Mouse (Mus musculus): Measurements from ENCODE around the gene Rbak. TPM values are rescaled to one million over a fixed set of nuclear protein-coding genes. Genes with fewer than 3 reads are reported as not detected.
A peak's percentile ranks its signal among the peaks of the same experiment; 100 is the strongest.
"Not testable (repeated sequence)": the region's sequence is repeated elsewhere in the genome, so short reads cannot be mapped to it uniquely, and the experiment has no call there.

Gene Rbak
- 13.4 and 15.6 TPM in 2 replicates for polyA plus RNA-seq (2016; fragmentation: Nextera tagmentation; extraction: Ambion mirVana)

GRCm38 (mm10) chr5:143180255-143181076, at the start of gene Rbak, which contains the start of gene Spdye4b:
TSS of gene Rbak (minus strand) at chr5:143180775.
TSS of gene Spdye4b (plus strand) at chr5:143181017.
- DNase-seq (ENCODE audit: low spot score): peak; percentile 95
- H3K4me3 ChIP-seq: peak within 1 kb of the TSS; percentile 79
- peaks cover 8% of the 10 kb centered on the region for H3K9me3 ChIP-seq (replicated peaks)
- WGBS: under 1% methylated on average over 58 of the region's 58 CpGs
- H3K27me3 ChIP-seq (ENCODE audit: low read depth, poor library complexity, severe bottlenecking): no peaks in the 10 kb centered on the region
- H3K36me3 ChIP-seq: peaks cover 32% of the 10 kb centered on the region
- peaks cover 21% of the 10 kb centered on the region for H3K4me1 ChIP-seq
- H3K27ac ChIP-seq (replicated peaks): peak within 1 kb of the TSS; percentile 87

GRCm38 (mm10) chr5:143226790-143227189, 46.2 kb upstream of the Rbak start, which contains the start of gene Spdye4a:
TSS of gene Spdye4a (minus strand) at chr5:143226890.
- DNase-seq (ENCODE audit: low spot score): no peak
- WGBS: 89% methylated on average over 3 of the region's 3 CpGs
- H3K27me3 ChIP-seq (ENCODE audit: low read depth, poor library complexity, severe bottlenecking): no peaks in the 10 kb centered on the region
- no peaks in the 10 kb centered on the region for H3K36me3 ChIP-seq
- no peak within 1 kb of the TSS for H3K4me3 ChIP-seq
- H3K9me3 ChIP-seq (replicated peaks): peaks cover 19% of the 10 kb centered on the region; the same call in 1 of the 2 replicates
- H3K27ac ChIP-seq (replicated peaks): no peak within 1 kb of the TSS
- H3K4me1 ChIP-seq: no peaks in the 10 kb centered on the region

GRCm38 (mm10) chr5:143222287-143222686, 41.7 kb upstream of the Rbak start:
- no peaks in the 10 kb centered on the region for H3K36me3 ChIP-seq
- no peak for DNase-seq (ENCODE audit: low spot score)
- WGBS: 88% methylated on average over 1 of the region's 1 CpGs

GRCm38 (mm10) chr5:143220996-143221395, 40.4 kb upstream of the Rbak start:
- 88% methylated on average over 5 of the region's 5 CpGs for WGBS
- no peaks in the 10 kb centered on the region for H3K36me3 ChIP-seq
- no peaks in the 10 kb centered on the region for H3K27me3 ChIP-seq (ENCODE audit: low read depth, poor library complexity, severe bottlenecking)
- no peak for DNase-seq (ENCODE audit: low spot score)
- no peak overlapping the region for H3K4me3 ChIP-seq
- no peaks in the 10 kb centered on the region for H3K4me1 ChIP-seq
- H3K27ac ChIP-seq (replicated peaks): no peak overlapping the region
- H3K9me3 ChIP-seq (replicated peaks): no peaks in the 10 kb centered on the region

More at GRCm38 (mm10) chr5:143222287-143222686, 41.7 kb upstream of the Rbak start:
- no peaks in the 10 kb centered on the region for H3K4me1 ChIP-seq
- H3K27me3 ChIP-seq (ENCODE audit: low read depth, poor library complexity, severe bottlenecking): no peaks in the 10 kb centered on the region
- H3K9me3 ChIP-seq (replicated peaks): no peaks in the 10 kb centered on the region
- no peak overlapping the region for H3K4me3 ChIP-seq
- H3K27ac ChIP-seq (replicated peaks): no peak overlapping the region

- WGBS: 93% methylated on average over 2 of the region's 2 CpGs
- Histone ChIP-seq H3K27me3 (ENCODE audit: low read depth, poor library complexity, severe bottlenecking) (no peaks in the 10 kb centered on the region), H3K4me3 (no peak overlapping the region), H3K27ac (replicated peaks) (no peak overlapping the region), H3K9me3 (replicated peaks) (peaks cover 2% of the 10 kb centered on the region), H3K36me3 (no peaks in the 10 kb centered on the region), H3K4me1 (no peaks in the 10 kb centered on the region)
- no peak for DNase-seq (ENCODE audit: low spot score)
These were observed 33.3 kb upstream of the Rbak start for GRCm38 (mm10) chr5:143213832-143214231.

GRCm38 (mm10) chr5:143205015-143205414, 24.4 kb upstream of the Rbak start:
- Histone ChIP-seq H3K27ac (replicated peaks) (no peak overlapping the region), H3K27me3 (ENCODE audit: low read depth, poor library complexity, severe bottlenecking) (no peaks in the 10 kb centered on the region), H3K4me1 (no peaks in the 10 kb centered on the region), H3K9me3 (replicated peaks) (peaks cover 11% of the 10 kb centered on the region), H3K36me3 (no peaks in the 10 kb centered on the region), H3K4me3 (no peak overlapping the region)
- 72% methylated on average over 3 of the region's 3 CpGs for WGBS
- no peak for DNase-seq (ENCODE audit: low spot score)

- no peaks in the 10 kb centered on the region for H3K4me1 ChIP-seq
- 88% methylated on average over 4 of the region's 4 CpGs for WGBS
- H3K9me3 ChIP-seq (replicated peaks): no peaks in the 10 kb centered on the region
- no peaks in the 10 kb centered on the region for H3K27me3 ChIP-seq (ENCODE audit: low read depth, poor library complexity, severe bottlenecking)
- no peaks in the 10 kb centered on the region for H3K36me3 ChIP-seq
- no peak overlapping the region for H3K27ac ChIP-seq (replicated peaks)
- no peak overlapping the region for H3K4me3 ChIP-seq
- DNase-seq (ENCODE audit: low spot score): no peak
These were observed 15.9 kb upstream of the Rbak start for GRCm38 (mm10) chr5:143196506-143196905.

GRCm38 (mm10) chr5:143195166-143195565, 14.6 kb upstream of the Rbak start:
- 79% methylated on average over 2 of the region's 2 CpGs for WGBS
- H3K4me1 ChIP-seq: no peaks in the 10 kb centered on the region
- no peaks in the 10 kb centered on the region for H3K9me3 ChIP-seq (replicated peaks)
- no peak overlapping the region for H3K27ac ChIP-seq (replicated peaks)
- no peak for DNase-seq (ENCODE audit: low spot score)
- H3K4me3 ChIP-seq: no peak overlapping the region
- no peaks in the 10 kb centered on the region for H3K36me3 ChIP-seq
- no peaks in the 10 kb centered on the region for H3K27me3 ChIP-seq (ENCODE audit: low read depth, poor library complexity, severe bottlenecking)

GRCm38 (mm10) chr5:143194747-143195146, 14.2 kb upstream of the Rbak start:
- 77% methylated on average over 8 of the region's 8 CpGs for WGBS
- not testable (repeated sequence) for H3K9me3 ChIP-seq (replicated peaks); H3K36me3 ChIP-seq; H3K27ac ChIP-seq (replicated peaks); DNase-seq (ENCODE audit: low spot score); H3K4me1 ChIP-seq; H3K27me3 ChIP-seq (ENCODE audit: low read depth, poor library complexity, severe bottlenecking); H3K4me3 ChIP-seq

GRCm38 (mm10) chr5:143192806-143193205, 12.2 kb upstream of the Rbak start:
- Histone ChIP-seq H3K36me3 (no peaks in the 10 kb centered on the region), H3K27ac (replicated peaks) (no peak overlapping the region), H3K4me1 (no peaks in the 10 kb centered on the region), H3K4me3 (no peak overlapping the region), H3K9me3 (replicated peaks) (no peaks in the 10 kb centered on the region), H3K27me3 (ENCODE audit: low read depth, poor library complexity, severe bottlenecking) (no peaks in the 10 kb centered on the region)
- no peak for DNase-seq (ENCODE audit: low spot score)
- WGBS: 89% methylated on average over 8 of the region's 8 CpGs

- H3K4me3 ChIP-seq; H3K4me1 ChIP-seq; H3K36me3 ChIP-seq; H3K27ac ChIP-seq (replicated peaks); H3K9me3 ChIP-seq (replicated peaks); H3K27me3 ChIP-seq (ENCODE audit: low read depth, poor library complexity, severe bottlenecking); DNase-seq (ENCODE audit: low spot score): not testable (repeated sequence)
- 81% methylated on average over 1 of the region's 1 CpGs for WGBS
These were observed 7.4 kb upstream of the Rbak start for GRCm38 (mm10) chr5:143188014-143188413.

GRCm38 (mm10) chr5:143179179-143179578, 1.4 kb downstream of the Rbak start:
- Histone ChIP-seq H3K27ac (replicated peaks) (no peak overlapping the region), H3K27me3 (ENCODE audit: low read depth, poor library complexity, severe bottlenecking) (no peaks in the 10 kb centered on the region), H3K9me3 (replicated peaks) (peaks cover 8% of the 10 kb centered on the region), H3K4me1 (peaks cover 21% of the 10 kb centered on the region), H3K36me3 (peaks cover 45% of the 10 kb centered on the region), H3K4me3 (peak overlapping the region; percentile 79)
- 45% methylated on average over 6 of the region's 6 CpGs for WGBS
- peak; percentile 17 for DNase-seq (ENCODE audit: low spot score)

GRCm38 (mm10) chr5:143177541-143178200, 2.9 kb downstream of the Rbak start:
- Histone ChIP-seq H3K27ac (replicated peaks) (no peak overlapping the region), H3K36me3 (peaks cover 60% of the 10 kb centered on the region)

More at GRCm38 (mm10) chr5:143177541-143178200, 2.9 kb downstream of the Rbak start:
- Histone ChIP-seq H3K9me3 (replicated peaks) (peaks cover 11% of the 10 kb centered on the region), H3K27me3 (ENCODE audit: low read depth, poor library complexity, severe bottlenecking) (no peaks in the 10 kb centered on the region), H3K4me3 (no peak overlapping the region), H3K4me1 (peaks cover 21% of the 10 kb centered on the region)
- no peak for DNase-seq (ENCODE audit: low spot score)
- 86% methylated on average over 3 of the region's 3 CpGs for WGBS
